Mouse (Mus musculus) lung, postnatal 10 days (tissue): ENCODE measurements at regions not wholly inside any gene's neighbourhood (a gene's known extent, or its start where the extent isn't known, plus 50 kb on each side); places are given as distances from the start of the nearest gene placed in this dataset.

ENCODE experiments used
- DNase-seq: peaks from one replicate; pipeline ENCODE4 v3.0.0; 2021

- no peak for DNase-seq
Observed at GRCm38 (mm10) chr4:31724400-31724799, 239.5 kb upstream of the Map3k7 start.

DNA sequence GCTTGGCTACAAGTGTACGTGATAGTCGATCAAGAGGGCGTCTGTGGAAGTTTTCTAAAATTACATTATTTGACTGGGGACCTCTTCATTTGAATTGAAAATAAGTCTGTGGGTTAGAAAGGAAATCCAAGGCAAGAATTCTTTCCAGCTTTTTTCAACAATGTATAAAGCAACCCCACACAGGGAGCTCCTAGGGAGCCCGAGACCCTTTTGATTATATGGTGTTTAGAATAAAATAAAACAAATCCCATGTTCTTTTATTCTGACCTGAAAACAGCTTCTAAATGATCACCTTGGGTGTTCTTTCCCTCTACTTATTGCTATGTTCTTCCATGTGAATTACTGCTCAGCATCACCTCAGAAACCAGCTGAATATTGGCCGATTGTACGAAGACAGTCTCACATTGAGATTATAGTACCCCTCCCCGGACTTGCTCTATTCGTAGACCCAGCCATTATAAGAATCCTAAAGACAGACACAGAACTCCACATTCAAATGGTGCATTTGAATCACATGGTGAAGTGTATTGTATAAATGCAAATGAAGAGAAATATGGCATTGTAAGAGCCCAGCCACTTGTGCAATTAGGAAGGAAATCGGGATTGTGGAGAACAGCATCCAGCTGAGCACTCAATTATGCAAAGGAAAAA lies 236.3 kb upstream of the Map3k7 start:
- DNase-seq: no peak

- no peak for DNase-seq
Observed at GRCm38 (mm10) chr4:31728149-31728516, 235.8 kb upstream of the Map3k7 start.

DNA sequence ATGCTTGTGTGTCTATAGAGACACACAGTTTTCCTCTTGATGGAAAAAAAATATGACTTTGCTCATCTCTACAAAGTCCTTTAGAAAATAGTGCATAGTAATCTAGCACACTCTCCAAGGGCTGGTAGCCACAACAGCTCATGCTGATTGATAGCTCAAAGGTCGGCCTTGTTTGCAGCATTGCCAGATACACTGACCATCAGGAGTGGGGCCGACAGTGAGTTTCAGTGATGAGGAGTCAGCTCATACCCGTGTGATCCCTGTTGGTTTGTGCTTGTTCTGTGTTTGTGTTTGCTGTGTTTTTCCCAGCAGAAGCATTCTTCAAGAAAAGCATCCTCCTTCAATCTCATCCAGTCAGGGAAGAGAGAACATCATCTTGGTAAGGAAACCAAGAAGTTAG lies 220.1 kb upstream of the Map3k7 start:
- no peak for DNase-seq

DNA sequence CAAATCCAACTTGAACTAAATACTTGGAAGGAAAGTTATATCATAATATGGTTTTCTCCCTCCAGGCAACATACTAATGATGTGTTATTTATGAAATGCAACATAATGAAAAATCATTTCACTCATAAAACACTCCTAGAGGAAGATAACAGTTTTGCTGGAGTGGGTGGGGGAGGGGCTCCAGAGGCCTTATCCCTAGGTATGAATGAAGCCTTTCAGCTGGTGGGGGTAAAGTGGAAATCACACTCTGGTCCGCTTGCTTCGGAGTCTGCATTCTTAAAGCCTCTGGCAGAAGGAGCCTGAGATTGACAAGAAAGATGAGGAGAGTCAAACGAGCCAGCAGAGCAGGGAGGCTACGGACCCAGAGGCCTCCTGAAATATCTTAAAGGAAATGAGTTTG lies 219.5 kb upstream of the Map3k7 start:
- peak; percentile 48 for DNase-seq

GRCm38 (mm10) chr4:31753677-31754312 lies 210.1 kb upstream of the Map3k7 start:
- DNase-seq: no peak

GRCm38 (mm10) chr4:31757126-31757525 lies 206.8 kb upstream of the Map3k7 start:
- no peak for DNase-seq

- no peak for DNase-seq
Observed at GRCm38 (mm10) chr4:31760116-31760515, 203.8 kb upstream of the Map3k7 start.

- no peak for DNase-seq
Observed at GRCm38 (mm10) chr4:31762199-31762598, 201.7 kb upstream of the Map3k7 start.

- DNase-seq: peak; percentile 20
Observed at GRCm38 (mm10) chr4:31768026-31768626, 195.8 kb upstream of the Map3k7 start.

DNA sequence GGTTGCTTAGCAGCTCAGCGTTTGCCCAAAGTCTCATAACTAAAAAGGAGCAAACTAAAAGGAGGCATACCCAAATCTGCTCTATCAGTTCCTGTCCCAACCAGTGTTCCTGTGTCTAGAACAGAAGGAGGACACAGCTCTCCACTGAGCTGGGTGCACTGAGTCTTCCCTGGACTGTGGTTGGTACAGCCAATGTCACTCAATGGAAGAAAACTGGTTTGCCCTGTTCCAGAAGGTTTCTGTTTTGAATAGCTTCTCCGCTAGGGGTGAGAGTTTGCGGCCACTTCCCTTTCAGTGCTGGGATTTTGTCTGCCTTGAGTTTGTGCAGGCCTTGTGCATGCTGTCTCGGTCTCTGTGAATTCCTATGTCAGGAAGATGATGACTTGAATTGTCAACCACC lies 194.6 kb upstream of the Map3k7 start:
- no peak for DNase-seq

DNA sequence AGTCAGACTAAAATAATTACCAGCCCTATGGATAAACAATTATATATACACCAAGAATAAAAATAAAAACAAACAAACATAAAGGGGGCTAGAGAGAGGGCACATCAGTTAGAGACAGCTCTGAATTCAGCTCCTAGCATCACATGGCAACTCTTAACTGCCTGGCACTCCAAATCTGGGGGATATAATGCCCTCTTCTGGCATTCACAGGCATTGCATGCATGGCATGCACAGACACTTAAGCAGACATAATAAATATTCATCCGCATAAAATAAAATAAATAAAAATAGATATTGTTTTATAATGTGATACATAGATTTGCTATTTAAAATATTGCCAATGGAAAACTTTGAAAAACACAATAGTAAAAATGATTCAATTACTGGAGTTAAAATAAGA lies 177.6 kb upstream of the Map3k7 start:
- DNase-seq: no peak

- DNase-seq: no peak
Observed at GRCm38 (mm10) chr4:31817574-31818240, 146.2 kb upstream of the Map3k7 start.

- DNase-seq: no peak
Observed at GRCm38 (mm10) chr4:31819521-31820259, 144.2 kb upstream of the Map3k7 start.

GRCm38 (mm10) chr4:31823574-31824348 lies 140.1 kb upstream of the Map3k7 start:
- DNase-seq: no peak

DNA sequence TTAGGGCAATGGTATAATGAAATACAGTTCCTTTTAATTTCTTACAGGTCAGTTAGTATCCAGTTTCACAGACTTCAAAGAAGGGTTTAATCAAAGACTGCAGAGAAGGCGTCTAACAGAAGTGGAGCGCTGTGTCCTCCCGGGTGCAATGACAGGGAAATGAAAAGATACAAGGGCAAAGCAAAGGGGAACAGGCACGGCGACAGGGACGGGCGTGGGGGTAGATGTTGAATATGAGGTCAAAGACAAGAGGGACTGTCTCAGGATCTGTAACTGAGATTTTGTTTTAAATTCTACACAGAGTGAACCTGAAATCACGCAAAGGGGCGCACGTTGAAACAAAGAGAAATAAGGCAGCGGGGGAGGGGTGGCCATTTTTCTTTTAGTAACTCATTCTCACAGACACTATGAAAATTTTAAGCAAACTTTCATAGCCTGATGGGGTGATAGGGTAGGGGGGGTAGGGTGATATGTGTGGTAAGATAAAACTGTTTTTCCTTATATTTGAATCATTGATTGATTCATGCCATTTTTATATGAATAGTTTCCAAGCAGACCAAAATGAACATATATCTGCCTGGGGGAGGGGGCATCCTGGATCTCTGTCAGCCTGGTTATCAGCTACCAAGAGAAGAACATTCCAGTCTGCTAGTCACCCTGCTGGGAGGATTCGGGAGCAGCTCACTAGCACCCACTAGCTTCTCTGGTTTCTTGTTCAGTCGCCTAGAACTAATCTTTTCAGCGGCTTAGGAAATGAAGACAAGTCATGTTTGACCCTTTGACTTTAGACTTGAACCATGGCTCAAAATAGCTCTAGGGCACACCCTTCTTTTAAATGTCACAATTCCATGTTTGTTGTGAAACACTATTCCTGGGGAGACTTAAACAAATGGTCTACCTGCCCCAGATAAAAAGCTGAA lies 139.1 kb upstream of the Map3k7 start:
- no peak for DNase-seq

DNA sequence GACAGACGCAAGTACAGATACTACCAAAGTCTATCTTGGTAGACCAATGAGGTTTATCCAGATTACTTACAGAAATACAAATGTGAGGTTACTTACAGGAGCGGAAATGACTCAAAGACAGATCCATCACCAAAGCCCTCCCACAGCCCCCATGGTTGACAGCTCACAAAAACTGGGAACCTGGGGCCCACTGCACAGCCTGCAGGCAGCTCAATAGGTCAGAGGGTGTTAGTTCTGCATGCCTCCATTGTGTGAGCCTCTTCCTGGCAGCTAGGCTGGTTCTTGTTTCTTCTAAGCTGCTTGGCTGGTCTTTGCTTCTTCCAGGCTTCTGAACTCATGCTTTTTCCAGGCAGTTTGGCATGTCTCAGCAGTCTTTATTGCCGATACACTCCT lies 138.5 kb upstream of the Map3k7 start:
- no peak for DNase-seq

DNA sequence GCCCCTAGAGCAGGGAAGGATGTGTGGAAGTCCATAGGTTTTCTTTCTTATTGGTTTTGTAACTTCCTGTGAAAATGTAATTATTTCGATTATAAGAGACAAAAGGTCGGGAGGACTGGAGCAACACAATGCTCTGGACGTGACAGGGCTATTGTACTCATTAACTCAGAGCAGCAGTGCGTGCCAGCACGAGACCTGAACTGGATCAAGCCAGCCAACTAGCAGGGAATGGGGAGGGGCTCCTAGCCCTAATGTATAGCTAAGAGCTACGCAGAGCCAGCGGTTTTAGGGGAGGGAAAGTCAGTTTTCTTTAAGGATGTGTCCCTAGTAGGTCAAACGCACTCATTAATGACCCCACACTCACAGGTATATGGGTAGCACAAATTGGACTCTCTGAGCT lies 137.2 kb upstream of the Map3k7 start:
- no peak for DNase-seq

- no peak for DNase-seq
Observed at GRCm38 (mm10) chr4:31827266-31827665, 136.6 kb upstream of the Map3k7 start.

DNA sequence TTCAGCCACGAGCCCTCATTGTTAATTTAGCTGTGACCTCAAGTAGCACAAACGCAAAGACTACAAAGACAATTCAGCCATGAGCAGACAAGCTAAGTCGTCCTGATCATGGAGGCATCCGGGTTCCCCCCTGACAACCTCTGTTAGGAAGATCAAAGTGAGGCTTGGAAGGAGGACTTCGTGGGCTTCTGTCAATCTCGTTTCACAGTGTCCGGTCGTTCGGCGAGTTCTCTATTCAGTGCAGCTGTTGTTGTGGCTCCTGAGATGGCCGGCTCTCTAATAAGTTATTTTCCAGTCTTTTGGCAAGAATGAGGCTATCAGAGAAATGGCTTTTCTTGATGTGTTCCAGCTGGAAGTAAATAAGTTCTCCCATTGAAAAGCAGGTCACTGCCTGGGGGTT lies 133.7 kb upstream of the Map3k7 start:
- DNase-seq: peak; percentile 23

DNA sequence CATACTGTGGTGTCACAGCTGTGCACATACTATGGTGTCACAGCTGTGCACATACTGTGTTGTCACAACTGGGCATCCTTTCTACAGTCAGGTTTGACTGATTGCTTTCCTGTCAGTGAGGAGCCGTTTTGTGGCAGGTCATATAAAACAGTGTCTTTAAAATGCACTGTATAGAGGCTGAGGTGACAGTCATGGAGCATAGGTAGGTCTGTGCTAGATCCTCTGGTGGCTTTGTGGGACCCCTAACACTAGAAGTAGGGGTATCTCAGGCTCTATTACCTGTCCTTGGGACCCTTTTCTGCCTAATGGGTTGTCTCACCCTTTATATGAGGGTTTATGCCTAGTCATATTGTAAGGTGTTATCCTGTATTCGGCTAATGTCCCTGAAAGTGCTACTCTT lies 132.4 kb upstream of the Map3k7 start:
- no peak for DNase-seq
